Mouse (Mus musculus) limb, embryonic 11.5 days (tissue): ENCODE results near the gene Gaa. TPM values are rescaled to one million over a fixed set of nuclear protein-coding genes. Genes with fewer than 3 reads are reported as not detected.

ENCODE experiments used
- ATAC-seq: fragments of 200-750 bp; cut with Nextera tagmentation; 2 replicates; pipeline ENCODE4 v1.8.0; 2017; ENCODE audit warnings: low read depth; ENCODE audit not compliant: insufficient number of reproducible peaks, low FRiP score, low TSS enrichment
- DNase-seq: peaks from one replicate; pipeline ENCODE4 v3.0.0-alpha.2; 2015; ENCODE audit warnings: low spot score
- H3K27ac ChIP-seq: fragments of 300-500 bp; sonication (generic); replicated peaks from 2 replicates; pipeline ENCODE4 v1.5.1; 2014; ENCODE audit warnings: low read depth, mild to moderate bottlenecking, low read length
- H3K27me3 ChIP-seq: fragments of 300-500 bp; sonication (generic); 2 replicates; pipeline ENCODE4 v1.6.1; 2014; ENCODE audit warnings: mild to moderate bottlenecking, low read length, mixed read lengths; ENCODE audit not compliant: control insufficient read depth, insufficient read depth
- H3K36me3 ChIP-seq: fragments of 300-500 bp; sonication (generic); 2 replicates; pipeline ENCODE4 v1.6.1; 2014; ENCODE audit warnings: mild to moderate bottlenecking, low read length, moderate library complexity, mixed read lengths; ENCODE audit not compliant: control insufficient read depth, insufficient read depth
- H3K4me1 ChIP-seq: fragments of 300-500 bp; sonication (generic); 2 replicates; pipeline ENCODE4 v1.6.1; 2014; ENCODE audit warnings: low read length, mixed read lengths; ENCODE audit not compliant: control insufficient read depth, insufficient read depth
- H3K4me2 ChIP-seq: fragments of 300-500 bp; sonication (generic); 2 replicates; pipeline ENCODE4 v1.6.1; 2014; ENCODE audit warnings: low read depth, mild to moderate bottlenecking, moderate library complexity; ENCODE audit not compliant: severe bottlenecking
- H3K4me3 ChIP-seq: fragments of 300-500 bp; sonication (generic); 2 replicates; pipeline ENCODE4 v1.5.1; 2014; ENCODE audit warnings: low read depth, low read length
- H3K9ac ChIP-seq: fragments of 300-500 bp; sonication (generic); 2 replicates; pipeline ENCODE4 v1.6.1; 2014; ENCODE audit warnings: mild to moderate bottlenecking, low read length
- H3K9me3 ChIP-seq: fragments of 300-500 bp; sonication (generic); 2 replicates; pipeline ENCODE4 v1.6.1; 2016; ENCODE audit warnings: low read length; ENCODE audit not compliant: control insufficient read depth
- WGBS: fragments of 180-500 bp; shearing (Covaris S2); extraction: QIAGEN DNeasy Blood & Tissue Kit; methylation state at CpG from one replicate; pipeline ENCODE4 v1.1.7; 2014; 5-methylcytosine and 5-hydroxymethylcytosine counted together
- polyA plus RNA-seq: library from polyadenylated mRNA; unstranded; fragments of >200 nt; fragmentation: Nextera tagmentation; extraction: Ambion mirVana; gene quantifications from 2 replicates; pipeline ENCODE4 v1.2.1, GENCODE M21; 2014

Gaa gene
- polyA plus RNA-seq, 1 experiment from 2014 or later: 17.9 TPM

DNA sequence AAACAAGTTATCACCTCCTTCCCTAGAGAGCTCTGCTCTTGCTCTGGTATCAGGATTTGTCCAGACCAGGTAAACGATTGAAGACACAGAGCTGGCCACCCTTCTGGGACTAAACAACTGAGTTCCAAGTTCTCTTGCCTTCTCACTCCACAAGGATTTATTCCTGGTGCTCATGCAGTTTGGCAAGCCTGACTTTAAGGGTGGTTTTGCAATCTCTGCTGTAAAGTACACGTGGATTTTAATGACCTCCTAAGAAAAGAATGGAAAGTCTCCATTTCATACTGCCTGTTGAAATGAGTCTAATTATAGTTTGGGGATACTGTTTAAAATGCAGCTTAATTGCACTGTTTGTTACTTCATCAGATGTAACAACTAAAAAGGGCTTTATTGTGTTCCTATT is 33.3 kb downstream of the Gaa start:
- WGBS: 30% methylated on average over 2 of the region's 2 CpGs
- Histone ChIP-seq H3K9ac (no peak overlapping the region), H3K4me3 (no peak overlapping the region), H3K36me3 (peaks cover 16% of the 10 kb centered on the region; the same call in 1 of the 2 replicates), H3K27ac (no peak overlapping the region), H3K9me3 (no peaks in the 10 kb centered on the region), H3K27me3 (peaks cover 2% of the 10 kb centered on the region; the same call in 1 of the 2 replicates), H3K4me1 (peaks cover 9% of the 10 kb centered on the region; the same call in 1 of the 2 replicates), H3K4me2 (peak overlapping the region; percentile 56; the same call in 1 of the 2 replicates)
- DNase-seq (no peak), ATAC-seq (no peak)

DNA sequence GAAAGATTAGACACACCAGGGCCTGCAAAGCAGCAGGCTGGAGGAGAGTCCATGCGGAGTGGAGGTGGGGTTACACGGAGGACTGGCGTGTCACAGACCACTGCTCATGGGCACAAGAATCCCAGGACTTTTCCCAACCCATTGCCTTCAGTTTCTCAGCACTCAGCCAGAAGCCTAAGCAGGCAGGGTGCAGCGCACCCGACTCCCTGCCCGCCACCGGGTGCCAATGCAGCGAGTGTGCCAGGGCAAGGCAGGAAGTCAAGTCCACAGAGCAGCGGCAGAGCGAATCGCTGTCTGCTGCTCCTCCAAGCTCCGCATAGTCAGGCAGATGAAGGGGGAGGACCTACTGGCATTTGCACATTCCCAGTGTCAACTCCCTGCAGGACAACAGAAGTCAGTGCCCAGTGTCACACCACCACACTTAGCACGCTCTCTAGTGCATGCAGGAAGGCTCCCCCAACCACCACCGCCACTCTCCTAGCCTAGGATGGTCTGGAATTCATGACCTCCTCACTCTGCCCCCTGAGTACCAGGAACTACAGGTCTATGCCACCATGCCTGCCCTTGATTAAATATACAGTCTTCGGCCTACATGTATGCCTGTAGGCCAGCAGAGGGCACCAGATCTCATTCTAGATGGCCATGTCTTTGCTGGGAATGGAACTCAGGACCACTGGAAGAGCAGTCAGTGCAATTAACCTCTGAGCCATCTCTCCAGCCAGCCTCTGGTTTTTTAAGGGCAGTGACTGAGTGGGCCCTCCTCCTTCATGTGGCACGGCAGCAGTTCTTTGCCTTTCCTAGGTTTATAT is 37.4 kb downstream of the Gaa start:
- Histone ChIP-seq H3K36me3 (no peaks in the 10 kb centered on the region), H3K9ac (no peak overlapping the region), H3K27me3 (peaks cover 2% of the 10 kb centered on the region; the same call in 1 of the 2 replicates), H3K4me3 (no peak overlapping the region), H3K9me3 (no peaks in the 10 kb centered on the region), H3K4me2 (no peak overlapping the region), H3K27ac (no peak overlapping the region), H3K4me1 (peaks cover 7% of the 10 kb centered on the region)
- ATAC-seq: no peak
- 42% methylated on average over 16 of the region's 16 CpGs for WGBS
- DNase-seq: peak; percentile 70

DNA sequence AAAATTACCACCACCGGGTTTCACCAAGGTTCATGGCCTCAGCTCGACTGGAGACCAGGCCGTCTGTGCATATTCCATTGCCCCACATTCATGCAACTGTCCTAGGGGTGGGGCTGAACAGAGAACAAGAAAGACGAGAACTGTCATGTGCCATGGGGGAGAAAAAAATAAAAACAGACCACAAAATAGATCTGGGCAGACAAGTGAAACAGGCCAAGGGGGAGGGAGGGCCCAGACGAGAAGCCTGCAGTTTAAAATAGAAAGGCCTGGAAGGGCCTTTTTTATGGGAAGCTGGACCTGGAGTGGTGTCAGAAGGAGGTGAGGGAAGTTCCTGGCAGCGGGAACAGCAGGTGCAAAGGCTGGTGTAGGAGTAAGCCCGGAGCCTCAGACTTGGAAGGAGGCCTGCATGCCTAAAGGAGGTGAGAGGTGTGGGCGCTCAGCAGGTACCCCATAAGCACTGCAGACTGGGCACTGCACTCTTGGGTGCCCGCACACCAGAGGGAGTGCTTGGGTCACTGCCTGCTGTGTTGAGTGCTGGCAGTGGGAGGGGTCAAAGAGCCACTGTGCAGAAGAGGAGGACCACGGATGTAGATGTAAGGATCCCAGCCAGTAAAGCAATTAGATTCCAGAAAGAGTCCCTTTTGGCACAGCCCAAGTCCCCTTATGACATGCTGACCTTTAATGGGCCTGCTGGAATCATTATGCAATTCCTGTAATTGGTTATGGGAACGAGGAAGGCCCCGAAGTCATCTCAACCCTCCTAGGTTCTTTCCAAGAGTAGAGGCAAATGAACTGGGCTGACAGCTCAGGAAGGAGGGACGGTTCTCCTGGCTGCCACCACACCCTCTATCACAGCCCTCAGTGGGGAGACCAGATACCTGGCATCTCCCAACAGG is 39.3 kb downstream of the Gaa start:
- Histone ChIP-seq H3K4me2 (no peak overlapping the region), H3K4me3 (no peak overlapping the region), H3K36me3 (no peaks in the 10 kb centered on the region), H3K9me3 (no peaks in the 10 kb centered on the region), H3K27me3 (peaks cover 2% of the 10 kb centered on the region; the same call in 1 of the 2 replicates), H3K9ac (no peak overlapping the region), H3K4me1 (peaks cover 7% of the 10 kb centered on the region), H3K27ac (no peak overlapping the region)
- 64% methylated on average over 13 of the region's 13 CpGs for WGBS
- DNase-seq (no peak), ATAC-seq (no peak)

DNA sequence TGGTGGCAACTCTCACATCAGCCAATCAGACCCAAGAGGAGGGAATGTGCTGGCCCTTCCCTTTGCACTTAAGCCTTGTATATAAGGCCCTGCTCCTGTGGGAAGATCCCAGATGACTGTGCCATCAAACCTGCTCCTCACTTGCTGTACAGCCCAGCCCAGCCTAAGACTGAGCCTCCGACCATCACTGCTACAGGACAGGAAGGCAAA is 39.9 kb downstream of the Gaa start, which contains the start of gene Card14:
Gene Card14 (plus strand): TSS at position 111 of the 210 bp plus-strand sequence.
- H3K4me2 ChIP-seq: peak within 1 kb of the TSS; percentile 0; the same call in 1 of the 2 replicates

DNA sequence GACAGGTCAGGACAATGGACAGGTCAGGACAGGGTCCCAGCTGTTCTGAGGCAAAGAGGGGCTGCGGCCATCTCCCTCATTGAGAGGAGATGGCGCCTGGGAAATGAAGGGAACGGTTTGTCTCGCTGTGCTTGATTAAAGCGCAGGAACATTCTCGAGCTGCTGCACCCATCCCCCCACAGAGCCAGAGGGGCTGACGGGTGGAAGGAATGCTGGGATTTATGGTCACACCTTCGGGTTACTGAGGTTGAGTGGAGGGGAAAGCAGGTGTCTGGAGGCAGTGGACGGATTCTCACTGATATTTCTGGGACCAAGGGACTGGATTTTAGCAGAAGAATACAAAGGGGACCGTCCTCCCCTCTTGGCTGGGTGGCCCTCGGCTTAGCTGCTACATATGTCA is 40.2 kb downstream of the Gaa start:
- peak; percentile 58 for DNase-seq
- Histone ChIP-seq H3K4me1 (peaks cover 7% of the 10 kb centered on the region), H3K9ac (no peak overlapping the region), H3K4me3 (no peak overlapping the region), H3K27me3 (peaks cover 2% of the 10 kb centered on the region; the same call in 1 of the 2 replicates), H3K36me3 (no peaks in the 10 kb centered on the region), H3K4me2 (peak overlapping the region; percentile 0; the same call in 1 of the 2 replicates), H3K9me3 (no peaks in the 10 kb centered on the region), H3K27ac (no peak overlapping the region)
- WGBS: 13% methylated on average over 11 of the region's 11 CpGs
- no peak for ATAC-seq

More for the DNA sequence above, 39.9 kb downstream of the Gaa start, which contains the start of gene Card14:
- Histone ChIP-seq H3K4me3 (no peak within 1 kb of the TSS), H3K27ac (no peak within 1 kb of the TSS), H3K36me3 (no peaks in the 10 kb centered on the region), H3K9ac (no peak within 1 kb of the TSS), H3K4me1 (peaks cover 7% of the 10 kb centered on the region), H3K27me3 (peaks cover 2% of the 10 kb centered on the region; the same call in 1 of the 2 replicates), H3K9me3 (no peaks in the 10 kb centered on the region)
- 38% methylated on average over 1 of the region's 1 CpGs for WGBS
- DNase-seq (no peak), ATAC-seq (no peak)

DNA sequence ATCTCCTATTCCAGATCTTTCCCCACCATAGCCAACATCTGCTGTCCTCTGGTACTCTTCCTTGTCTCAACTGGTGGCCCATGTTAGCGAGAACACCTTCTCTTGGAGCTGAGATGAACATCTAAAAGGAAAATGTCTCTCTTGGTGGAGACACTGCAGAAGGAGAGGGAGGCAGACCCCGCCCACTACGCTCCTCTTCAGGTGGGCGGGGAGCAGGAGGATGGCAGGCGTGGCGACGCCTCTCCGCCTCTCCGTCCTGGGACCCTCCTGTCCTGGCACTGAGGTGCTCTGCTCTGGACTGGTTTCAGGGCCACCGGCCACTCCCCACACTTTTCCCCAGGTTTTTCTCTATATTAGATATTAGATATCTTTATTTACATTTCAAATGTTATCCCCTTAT is 42.9 kb downstream of the Gaa start:
- H3K4me2 ChIP-seq: no peak overlapping the region
- WGBS: 11% methylated on average over 10 of the region's 10 CpGs
- H3K36me3 ChIP-seq: no peaks in the 10 kb centered on the region
- no peak for DNase-seq
- H3K27me3 ChIP-seq: no peaks in the 10 kb centered on the region
- peaks cover 7% of the 10 kb centered on the region for H3K4me1 ChIP-seq
- no peaks in the 10 kb centered on the region for H3K9me3 ChIP-seq
- no peak overlapping the region for H3K9ac ChIP-seq
- no peak overlapping the region for H3K27ac ChIP-seq
- H3K4me3 ChIP-seq: no peak overlapping the region
- ATAC-seq: no peak

DNA sequence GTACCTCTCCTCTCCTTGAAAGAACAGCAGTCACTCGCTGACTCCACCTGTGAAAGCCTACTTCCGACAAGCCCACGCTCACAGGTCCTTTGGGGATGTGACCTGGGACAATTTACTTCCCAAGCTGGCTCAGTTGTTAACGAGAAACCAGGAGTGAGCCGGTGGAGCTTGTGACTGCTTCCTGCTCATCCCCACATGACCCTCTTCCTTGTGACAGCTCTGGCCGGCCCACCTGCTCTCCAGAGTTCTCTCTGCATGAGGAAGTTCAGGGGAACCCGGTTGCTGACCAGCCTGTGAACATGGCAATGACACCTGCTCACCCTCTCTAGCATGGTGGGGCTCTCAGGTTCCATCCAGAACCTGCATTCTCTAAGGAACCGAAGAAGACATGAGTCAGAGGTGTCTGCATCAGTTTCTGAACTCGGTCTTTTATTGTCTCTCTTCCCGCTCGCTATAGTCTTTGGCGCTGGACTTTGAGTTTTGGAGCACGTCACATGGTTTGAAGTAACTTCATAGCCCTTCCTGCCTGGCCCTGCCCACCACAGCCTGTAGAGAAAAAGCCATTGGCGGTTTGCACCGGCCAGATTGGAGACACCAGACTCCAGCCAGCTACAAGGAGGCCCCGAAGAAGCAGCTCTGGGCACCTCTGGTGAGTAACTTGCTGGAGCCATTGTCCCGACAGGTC is 46.7 kb downstream of the Gaa start:
- H3K36me3 ChIP-seq: no peaks in the 10 kb centered on the region
- ATAC-seq: no peak
- H3K27ac ChIP-seq: no peak overlapping the region
- no peaks in the 10 kb centered on the region for H3K27me3 ChIP-seq
- H3K4me1 ChIP-seq: no peaks in the 10 kb centered on the region
- no peak overlapping the region for H3K4me2 ChIP-seq
- no peaks in the 10 kb centered on the region for H3K9me3 ChIP-seq
- H3K4me3 ChIP-seq: no peak overlapping the region
- no peak for DNase-seq
- H3K9ac ChIP-seq: no peak overlapping the region
- 79% methylated on average over 17 of the region's 17 CpGs for WGBS

DNA sequence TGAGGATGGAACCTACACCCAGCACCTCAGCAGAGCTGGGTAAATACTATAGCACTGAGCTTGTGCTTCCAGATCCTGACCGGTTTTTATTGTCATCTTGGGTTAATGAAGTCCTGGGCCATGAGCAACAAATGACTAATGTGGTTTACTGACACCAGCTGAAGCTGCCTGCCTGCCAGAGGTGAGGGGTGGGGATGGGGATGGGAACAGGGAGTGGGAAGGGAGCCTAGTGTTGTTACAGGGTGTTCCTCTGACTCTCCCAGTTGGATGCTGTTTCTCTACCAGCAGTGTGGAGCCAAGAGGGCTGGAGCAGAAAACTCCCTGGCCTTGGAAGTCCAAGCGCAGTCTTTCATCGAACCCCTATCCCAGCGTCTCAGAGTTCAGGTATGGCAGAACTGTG is 49.0 kb downstream of the Gaa start:
- no peak overlapping the region for H3K4me3 ChIP-seq
- no peaks in the 10 kb centered on the region for H3K9me3 ChIP-seq
- ATAC-seq: no peak
- DNase-seq: no peak
- no peak overlapping the region for H3K9ac ChIP-seq
- H3K36me3 ChIP-seq: no peaks in the 10 kb centered on the region
- 77% methylated on average over 4 of the region's 4 CpGs for WGBS
- H3K4me2 ChIP-seq: no peak overlapping the region
- H3K27ac ChIP-seq: no peak overlapping the region
- no peaks in the 10 kb centered on the region for H3K4me1 ChIP-seq
- no peaks in the 10 kb centered on the region for H3K27me3 ChIP-seq
